Mouse (Mus musculus): ENCODE measurements around the gene Cntfr.

Cntfr gene

GRCm38 (mm10) chr4:41648157-41648556, 48.7 kb downstream of the Cntfr start:
- DNase-seq (ENCODE audit: low spot score in 2 of 2), result no peak

GRCm38 (mm10) chr4:41645488-41645887, 51.4 kb downstream of the Cntfr start:
- DNase-seq (ENCODE audit: low spot score in 2 of 2), result peak in 1 of 2 experiments; percentile 56

DNA sequence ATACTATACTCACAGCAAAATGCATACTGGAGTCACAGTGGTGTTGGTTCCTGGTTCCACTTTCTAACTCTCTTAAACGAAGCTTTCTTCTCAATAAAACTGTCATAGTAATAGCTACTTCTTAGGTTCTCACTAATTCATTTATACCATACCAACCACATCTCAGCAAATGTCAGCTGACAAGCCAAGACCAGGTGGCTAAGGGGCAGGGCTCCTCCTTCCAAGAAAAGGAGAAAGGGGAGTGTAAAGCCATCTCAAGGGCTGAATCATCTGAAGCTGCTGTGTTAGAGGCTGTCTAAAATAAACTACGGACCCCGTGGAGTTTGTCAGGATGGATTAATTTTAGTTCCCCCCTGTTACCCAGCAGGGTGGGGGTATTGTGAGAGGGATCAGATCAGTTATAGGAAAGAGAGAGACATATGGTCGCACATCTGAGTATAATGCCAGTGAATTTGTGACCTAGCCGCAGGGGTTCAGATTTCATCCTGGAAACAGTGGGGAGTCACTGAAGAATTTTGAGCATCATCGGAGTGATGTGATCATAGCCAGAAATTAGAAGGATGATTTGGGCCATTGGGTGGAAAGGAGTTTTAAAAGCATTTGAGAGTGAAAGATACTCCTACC, 55.6 kb downstream of the Cntfr start:
- no peak for DNase-seq (ENCODE audit: low spot score in 2 of 2)

DNA sequence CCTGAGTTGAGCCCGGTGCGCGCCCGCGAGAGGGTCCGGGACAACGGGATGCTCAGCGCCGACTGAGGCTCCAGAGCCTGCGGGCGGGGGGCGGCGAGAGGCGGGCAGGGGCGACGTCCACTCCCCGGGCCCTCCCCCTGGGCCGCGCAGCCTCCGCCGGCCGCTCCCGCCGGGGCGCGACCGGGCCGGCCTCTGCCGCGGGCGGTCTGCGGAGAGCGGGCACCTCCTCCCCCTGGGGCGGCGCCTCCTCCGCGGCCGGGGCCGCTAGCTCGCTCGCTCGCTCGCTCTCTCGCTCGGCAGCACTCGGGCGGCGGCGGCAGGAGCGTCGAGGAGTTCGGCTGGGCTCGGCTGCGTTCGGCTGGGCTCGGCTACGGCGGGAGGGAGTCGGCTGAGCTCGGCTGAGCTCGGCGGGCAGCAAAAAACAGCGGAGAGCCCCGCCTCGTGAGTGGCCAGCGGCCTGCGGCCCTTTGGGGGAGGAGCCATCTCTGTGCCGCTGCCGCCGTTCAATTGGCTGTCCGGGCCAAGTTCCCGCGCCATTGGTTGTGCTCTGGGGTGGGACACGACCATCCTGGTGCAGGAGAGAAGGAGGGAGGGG, 56.9 kb downstream of the Cntfr start, which contains the start of gene Enho:
Enho (minus strand) TSS at position 412 of the 595 bp plus-strand sequence.
- peak; percentile 96 for DNase-seq (ENCODE audit: low spot score in 2 of 2)

- no peak for DNase-seq (ENCODE audit: low spot score in 2 of 2)
Measured at GRCm38 (mm10) chr4:41639214-41639841, 57.6 kb downstream of the Cntfr start.

DNA sequence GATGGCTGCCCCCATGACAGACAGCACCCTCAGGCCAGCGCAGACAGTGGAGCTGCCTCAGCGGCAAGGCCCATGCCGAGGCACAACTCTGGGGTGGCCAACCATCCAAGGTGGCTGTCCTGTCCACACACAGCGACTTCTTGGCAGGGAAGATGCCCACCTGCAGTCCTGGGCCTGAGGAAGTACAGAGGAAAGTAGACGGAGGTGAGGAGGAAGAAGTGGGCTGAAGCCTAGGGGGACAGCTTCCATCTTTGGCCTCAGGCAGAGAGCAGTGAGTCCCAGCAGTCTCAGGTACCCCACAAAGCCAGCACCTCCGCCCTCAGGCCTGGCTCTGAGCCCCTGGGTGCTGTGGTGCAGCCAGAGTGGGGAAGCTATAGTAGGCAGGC, 58.1 kb downstream of the Cntfr start:
- DNase-seq (ENCODE audit: low spot score in 2 of 2), result no peak

DNA sequence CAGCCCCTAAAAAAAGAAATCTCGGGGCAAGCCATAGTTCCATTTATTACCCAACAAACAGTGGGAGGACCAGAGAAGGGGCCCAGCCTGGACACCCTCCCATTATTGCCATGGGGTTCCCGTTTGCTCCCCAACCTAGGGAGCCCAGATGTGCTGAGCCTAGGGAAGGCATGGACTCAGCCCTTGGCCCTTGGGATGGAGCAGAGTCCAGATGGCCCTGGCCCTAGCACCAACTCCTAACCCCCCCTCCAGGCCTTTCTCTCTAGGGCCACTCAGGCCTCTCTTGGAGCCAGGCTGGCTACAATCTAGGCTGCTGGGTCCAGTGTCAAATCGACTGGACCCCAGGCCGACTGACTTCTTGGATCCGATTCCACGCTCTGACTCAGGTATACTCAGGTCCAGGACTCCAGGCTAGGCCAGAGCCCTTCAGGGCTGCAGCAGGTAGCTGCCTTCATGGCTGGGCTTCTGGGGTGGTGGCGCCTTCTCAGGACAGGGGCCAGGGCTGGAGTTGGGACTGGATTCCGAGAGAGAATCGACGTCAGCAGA, 58.6 kb downstream of the Cntfr start:
- DNase-seq (ENCODE audit: low spot score in 2 of 2), result no peak

GRCm38 (mm10) chr4:41636882-41637635, 59.8 kb downstream of the Cntfr start:
- no peak for DNase-seq (ENCODE audit: low spot score in 2 of 2)

GRCm38 (mm10) chr4:41636366-41636765, 60.5 kb downstream of the Cntfr start:
- no peak for DNase-seq (ENCODE audit: low spot score in 2 of 2)

DNA sequence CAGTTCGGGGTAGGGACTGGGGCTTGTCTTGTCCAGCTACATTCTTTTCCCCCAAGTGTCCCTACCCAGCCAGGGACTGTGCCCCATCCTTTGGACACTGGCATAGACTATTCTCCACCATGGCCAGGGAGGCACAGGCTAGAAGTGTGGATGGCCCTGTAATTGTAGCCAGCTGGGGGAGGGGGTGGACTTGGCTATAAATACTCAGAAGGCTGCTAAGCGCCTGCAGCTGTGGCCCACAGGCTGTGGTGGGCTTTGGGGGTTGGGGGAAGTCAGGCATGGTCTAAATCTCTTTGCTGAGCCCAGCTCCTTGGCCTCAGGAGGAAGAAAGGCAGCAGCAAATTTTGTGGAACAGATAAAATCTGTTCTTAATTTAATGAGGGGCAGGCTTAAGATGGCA, 61.0 kb downstream of the Cntfr start:
- no peak for DNase-seq (ENCODE audit: low spot score in 2 of 2)

- DNase-seq (ENCODE audit: low spot score in 2 of 2), result no peak
Measured at GRCm38 (mm10) chr4:41635224-41635623, 61.7 kb downstream of the Cntfr start.

GRCm38 (mm10) chr4:41634631-41635030, 62.3 kb downstream of the Cntfr start:
- no peak for DNase-seq (ENCODE audit: low spot score in 2 of 2)

DNA sequence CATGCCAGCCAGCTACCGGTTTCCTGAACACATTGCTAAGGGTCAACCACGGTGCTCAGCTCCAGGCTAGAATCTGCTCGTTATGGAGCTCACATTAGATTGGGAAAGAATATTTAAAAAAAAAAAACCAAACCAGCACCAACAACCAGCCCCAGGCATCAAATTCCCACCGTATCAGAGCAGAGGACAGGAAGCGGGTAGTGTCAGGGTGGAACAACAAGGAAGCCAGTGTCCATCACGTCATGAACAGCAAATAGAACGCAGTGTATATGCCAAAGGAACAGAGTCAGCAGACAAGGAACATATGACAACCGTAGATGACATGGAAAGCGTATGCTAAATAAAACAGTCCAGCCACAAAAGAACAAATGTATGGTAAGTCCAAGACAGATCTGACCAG, 63.9 kb downstream of the Cntfr start:
- DNase-seq (ENCODE audit: low spot score in 2 of 2), result no peak

DNA sequence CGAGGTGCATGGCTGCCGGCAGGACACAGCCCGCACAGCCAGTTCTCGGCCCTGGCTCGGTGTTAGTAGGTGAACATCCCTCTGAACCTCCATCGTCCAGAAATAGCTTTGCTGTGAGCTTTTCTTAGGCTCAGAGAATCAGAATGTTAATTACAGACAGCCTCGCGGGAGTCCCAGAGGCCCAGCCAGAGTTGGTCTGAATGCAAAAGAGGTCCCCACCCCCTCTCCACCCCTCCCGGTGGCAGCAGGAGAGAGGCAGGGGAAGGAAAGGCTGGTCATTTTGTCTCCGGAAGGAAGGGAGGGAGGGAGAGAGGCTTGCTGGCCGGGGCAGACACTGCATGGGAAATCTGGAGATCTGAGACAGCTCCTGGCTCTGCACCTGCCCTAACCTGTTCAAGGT, 65.5 kb downstream of the Cntfr start:
- DNase-seq (ENCODE audit: low spot score in 2 of 2), result peak; percentile 78 to 82

DNA sequence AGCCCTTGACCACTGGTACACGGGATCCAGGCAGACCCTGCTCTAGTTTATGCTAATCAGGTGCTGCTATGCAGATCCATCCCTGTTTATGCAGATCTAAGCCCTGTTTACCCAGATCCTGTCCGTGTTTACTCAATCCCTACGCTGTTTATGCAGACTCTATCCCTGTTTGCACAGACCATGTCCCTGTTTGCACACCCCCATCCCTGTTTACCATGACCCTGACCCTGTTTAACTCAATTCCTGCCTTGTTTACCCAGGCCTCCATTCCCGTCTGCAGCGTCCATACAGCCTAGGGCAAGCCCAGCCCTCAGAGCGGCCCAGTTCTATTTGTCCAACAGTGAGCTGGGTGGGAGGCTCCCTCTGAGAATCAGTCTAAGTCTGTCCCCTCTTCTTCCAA, 66.7 kb downstream of the Cntfr start:
- DNase-seq (ENCODE audit: low spot score in 2 of 2), result no peak

GRCm38 (mm10) chr4:41628202-41628927, 68.5 kb downstream of the Cntfr start:
- DNase-seq (ENCODE audit: low spot score in 2 of 2), result no peak

- DNase-seq (ENCODE audit: low spot score in 2 of 2), result no peak
Measured at GRCm38 (mm10) chr4:41622071-41622470, 74.8 kb downstream of the Cntfr start.

GRCm38 (mm10) chr4:41618916-41619746, 77.8 kb downstream of the Cntfr start:
- DNase-seq (ENCODE audit: low spot score in 2 of 2), result peak; percentile 70 to 78

DNA sequence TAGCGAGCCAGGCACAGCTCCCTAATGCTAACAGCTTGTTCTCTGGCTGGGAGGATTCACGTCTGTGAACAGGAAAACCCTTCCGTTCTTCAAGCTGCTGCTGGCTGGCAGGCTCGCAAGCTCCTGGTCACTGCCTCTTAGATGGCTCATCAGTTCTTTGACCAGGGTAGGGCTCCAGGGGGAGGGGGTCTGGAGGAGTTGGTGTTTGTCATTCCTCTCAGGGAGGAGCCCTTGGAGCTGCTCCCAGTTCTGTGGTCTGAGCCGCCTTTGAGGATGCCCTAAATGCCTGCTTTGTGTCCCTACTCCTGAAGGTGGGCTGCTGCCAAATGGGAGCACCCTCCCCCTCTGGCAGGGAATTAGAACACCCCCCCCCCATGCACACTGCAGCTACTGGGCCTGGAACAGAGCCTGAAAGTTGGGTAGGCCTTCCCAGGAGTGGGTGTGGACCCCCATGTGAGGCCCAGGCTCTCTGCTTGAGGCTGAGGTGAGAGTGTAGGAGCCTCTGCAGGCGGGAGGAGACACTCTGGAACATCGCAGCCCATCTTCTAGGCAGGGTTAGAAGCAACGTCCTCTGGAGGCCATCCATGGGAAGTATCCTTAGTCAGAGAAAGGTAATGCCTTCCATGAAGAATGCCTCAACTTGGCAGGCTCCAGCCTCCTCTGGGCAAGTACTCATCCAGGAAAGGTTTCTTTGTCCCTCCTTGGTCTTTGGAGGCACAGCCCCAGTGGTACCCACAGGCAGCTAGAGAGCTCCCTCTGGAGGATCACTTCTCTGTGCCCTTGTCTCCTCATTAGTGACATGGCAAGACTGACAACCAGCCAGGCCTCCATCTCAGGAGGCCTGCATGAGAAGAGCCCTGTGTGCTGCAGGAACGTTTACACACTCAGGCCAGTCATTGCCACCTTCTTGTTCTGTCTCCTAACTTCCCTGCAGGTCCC, 81.0 kb downstream of the Cntfr start:
- peak; percentile 92 to 94 for DNase-seq (ENCODE audit: low spot score in 2 of 2)

GRCm38 (mm10) chr4:41614156-41614555, 82.7 kb downstream of the Cntfr start:
- peak; percentile 89 to 91 for DNase-seq (ENCODE audit: low spot score in 2 of 2)

Measured in right cerebral cortex, postnatal 10 days (tissue).